Mouse (Mus musculus): ENCODE measurements around the gene Mov10.

- TF ChIP-seq MXI1 (IDR thresholded peaks at IDR 0.05; ENCODE audit: low read depth, low read length) (peak; percentile 43; the same call in 1 of the 2 replicates), E2F4 (IDR thresholded peaks at IDR 0.05; ENCODE audit: insufficient replicate concordance, low read depth, low read length) (no peak), CTCF (conservative IDR thresholded peaks at IDR 0.05 in 1 of 2, IDR thresholded peaks at IDR 0.05 in 1 of 2; ENCODE audit: low read depth in 2 of 2, low read length in 2 of 2) (no peak), EP300 (IDR thresholded peaks at IDR 0.05; ENCODE audit: low read length) (peak; percentile 36; the same call in 1 of the 2 replicates), ZC3H11A (IDR thresholded peaks at IDR 0.05; ENCODE audit: low read depth, low read length) (no peak), CHD2 (IDR thresholded peaks at IDR 0.05; ENCODE audit: low read length) (peak; percentile 85), SMC3 (IDR thresholded peaks at IDR 0.05; ENCODE audit: low read depth, low read length) (no peak), ELF1 (IDR thresholded peaks at IDR 0.05; ENCODE audit: low read depth, low read length) (0 out of 2 replicates have a peak, but pooled peaks have one; percentile 26), ZMIZ1 (IDR thresholded peaks at IDR 0.05; ENCODE audit: low read depth, low read length) (no peak), POLR2AphosphoS2 (IDR thresholded peaks at IDR 0.05; ENCODE audit: low read depth, low read length) (no peak), MAX (IDR thresholded peaks at IDR 0.05; ENCODE audit: low read length) (no peak), USF1 (IDR thresholded peaks at IDR 0.05; ENCODE audit: low read depth, low read length) (no peak), BHLHE40 (IDR thresholded peaks at IDR 0.05; ENCODE audit: low read depth, low read length) (peak; percentile 13; the same call in 1 of the 2 replicates), MYC (IDR thresholded peaks at IDR 0.05; ENCODE audit: low read depth, low read length) (no peak)
Measured at GRCm38 (mm10) chr3:104781471-104781903, 36.9 kb downstream of the Mov10 start, which contains the start of gene Fam19a3.
